Mouse (Mus musculus): ENCODE data around the gene Cela2a. TPM values are rescaled to one million over a fixed set of nuclear protein-coding genes. Genes with fewer than 3 reads are reported as not detected.

Cela2a gene
- polyA plus RNA-seq, 2 experiments from 2014 or later: not detected

DNA sequence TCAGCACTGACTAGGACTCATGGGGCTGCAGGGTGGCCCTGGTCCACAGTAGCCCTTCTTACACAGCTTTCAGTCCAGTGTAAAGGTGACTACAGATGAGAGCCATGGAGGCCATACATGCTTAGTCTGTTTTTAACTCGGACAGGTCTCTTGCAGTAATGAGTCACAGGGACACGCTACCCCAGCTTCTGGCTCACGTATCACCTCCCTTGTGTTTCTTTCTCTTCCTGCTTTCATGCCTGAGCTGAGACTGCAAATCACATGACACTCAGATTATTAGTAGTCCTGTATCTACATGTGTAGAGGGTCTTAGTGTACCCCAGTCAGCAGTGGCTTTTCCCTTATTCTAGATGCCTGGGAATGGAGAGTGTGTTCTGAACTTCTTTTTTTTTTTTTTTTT lies 61.0 kb downstream of the Cela2a start:
- no peak for ATAC-seq

Other genes with a start within 250 kb of the Cela2a start
- gene Fblim1, start 220.1 kb downstream of the Cela2a start, polyA plus RNA-seq (2017; shearing (Covaris generic)): under 1 TPM in 1 of 2 experiments, not detected in 1; 0.13 TPM
- not detected for gene Tmem82, start 207.5 kb downstream of the Cela2a start, polyA plus RNA-seq (2017; shearing (Covaris generic))
- not detected for gene Slc25a34, start 202.3 kb downstream of the Cela2a start, polyA plus RNA-seq (2017; shearing (Covaris generic))
- gene Plekhm2, start 161.3 kb downstream of the Cela2a start, polyA plus RNA-seq (2017; shearing (Covaris generic)): 1 to 10 TPM; 2.1 to 3.4 TPM
- gene Rsc1a1, start 140.6 kb downstream of the Cela2a start, polyA plus RNA-seq (2017; shearing (Covaris generic)): not detected
- 10 to 100 TPM; 19.1 to 20.7 TPM for gene Ddi2, start 102.7 kb downstream of the Cela2a start, polyA plus RNA-seq (2017; shearing (Covaris generic))
- not detected for gene Agmat, start 79.5 kb downstream of the Cela2a start, polyA plus RNA-seq (2017; shearing (Covaris generic))
- 1 to 10 TPM; 3.4 to 4.3 TPM for gene Dnajc16, start 35.2 kb downstream of the Cela2a start, polyA plus RNA-seq (2017; shearing (Covaris generic))
- 10 to 100 TPM; 10.8 to 12.4 TPM for gene Casp9, start 32.5 kb downstream of the Cela2a start, polyA plus RNA-seq (2017; shearing (Covaris generic))
- gene Ctrc, start 20.2 kb upstream of the Cela2a start, polyA plus RNA-seq (2017; shearing (Covaris generic)): not detected
- gene Efhd2, start 48.8 kb upstream of the Cela2a start, polyA plus RNA-seq (2017; shearing (Covaris generic)): 10 to 100 TPM; 19.8 to 27.0 TPM
- gene Fhad1, start 188.9 kb upstream of the Cela2a start, polyA plus RNA-seq (2017; shearing (Covaris generic)): 1 to 10 TPM in 1 of 2 experiments, not detected in 1; 1.0 TPM

Measured in CD4-positive, CD25-positive, alpha-beta regulatory T cell, adult 4 months (primary cell).